Mouse (Mus musculus): ENCODE data around the gene Psmd11.

DNA sequence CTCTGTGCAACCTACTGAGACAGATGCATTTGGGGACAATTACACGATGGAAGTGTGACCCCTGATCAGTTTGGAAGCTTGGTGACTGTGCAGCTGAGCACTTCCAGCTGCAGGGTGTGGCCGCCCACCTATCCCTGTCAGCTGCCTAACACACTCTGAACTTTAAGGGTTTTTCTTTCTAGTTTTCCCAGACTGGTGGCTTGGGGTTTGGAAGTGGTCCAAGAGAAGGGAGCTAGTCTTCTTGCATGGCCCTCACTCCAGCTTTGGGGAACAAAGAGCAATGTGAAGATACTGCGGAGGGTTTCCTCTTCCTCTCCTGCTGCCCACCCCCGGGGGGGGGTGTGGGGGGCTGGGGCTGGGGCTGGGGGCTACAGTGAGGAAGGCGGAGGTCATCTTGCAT is 51.0 kb downstream of the Psmd11 start:
- TF ChIP-seq POLR2A (IDR thresholded peaks at IDR 0.05; ENCODE audit: insufficient read depth, low read depth, low read length) (no peak), CTCF (IDR thresholded peaks at IDR 0.05) (no peak)
